Mouse (Mus musculus) B cell, adult 2 months (primary cell): Measurements from ENCODE around the gene Paqr5.

ENCODE experiments used
- DNase-seq, 2 experiments: peaks; one replicate each; pipeline ENCODE4 v3.0.0; 2022

Paqr5 gene

DNA sequence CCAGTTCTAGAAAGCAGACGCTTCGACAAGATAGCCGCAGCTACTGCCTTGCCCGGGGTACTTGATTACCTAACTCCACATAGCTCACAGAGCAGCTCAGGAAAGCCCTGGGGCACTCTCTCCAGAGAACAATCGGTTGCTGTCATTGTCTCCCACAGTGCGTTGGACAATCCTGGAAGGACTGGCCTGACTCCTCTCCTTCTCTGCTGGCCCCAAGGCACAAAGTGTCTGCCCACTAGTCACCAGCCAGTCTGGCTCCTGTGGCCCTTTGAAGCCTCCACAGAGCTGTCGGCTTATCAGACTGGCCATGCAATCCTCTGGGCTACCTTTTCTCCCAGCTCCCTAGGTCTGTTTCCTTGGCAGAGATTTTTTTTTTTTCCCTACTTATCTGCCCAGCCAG is 74.4 kb downstream of the Paqr5 start:
- DNase-seq = no peak

DNA sequence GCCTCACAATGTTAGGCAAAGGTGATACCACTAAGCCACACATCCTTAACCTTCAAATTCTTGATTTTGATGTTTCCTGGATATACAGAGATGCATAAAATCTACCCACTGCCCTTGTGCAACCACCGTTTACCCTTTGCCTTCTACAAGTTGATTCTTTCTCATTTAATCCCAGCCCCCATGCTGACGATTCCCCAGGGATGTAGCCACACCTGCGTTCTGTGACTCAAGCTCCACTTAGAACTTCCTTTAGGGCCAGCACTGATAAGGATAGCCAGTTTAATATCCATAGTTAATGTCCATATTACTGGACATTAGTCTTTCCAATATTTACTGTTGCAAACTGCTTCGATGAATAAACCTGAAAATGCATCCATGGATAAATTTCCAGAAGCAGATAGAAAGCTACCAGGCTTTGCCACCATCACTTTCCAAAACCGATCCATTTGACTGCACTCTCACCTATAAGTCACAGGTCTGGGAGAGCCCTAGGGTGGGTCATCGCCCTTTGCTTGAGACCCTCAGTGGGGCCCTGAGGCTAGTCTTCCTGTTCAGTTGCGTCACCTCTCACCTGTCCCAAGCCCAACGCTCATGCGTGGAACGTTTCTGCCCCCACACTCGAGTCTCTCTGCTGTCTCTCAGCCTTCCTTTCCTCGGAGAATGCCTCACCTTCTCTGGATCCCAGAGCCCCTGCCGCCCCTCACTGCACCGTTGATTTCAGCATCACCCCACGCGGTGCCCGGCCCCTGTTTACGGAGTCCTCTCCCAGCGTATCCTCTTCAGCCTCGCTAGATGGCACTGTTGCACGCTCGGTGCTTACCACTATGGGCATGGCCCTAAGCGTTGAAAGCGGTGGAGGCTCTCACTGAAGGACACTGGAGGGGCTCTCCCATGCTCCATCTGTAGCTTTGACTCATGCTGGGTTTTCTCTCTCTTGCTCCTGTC is 79.0 kb downstream of the Paqr5 start:
- peak; percentile 79 to 81 for DNase-seq

DNA sequence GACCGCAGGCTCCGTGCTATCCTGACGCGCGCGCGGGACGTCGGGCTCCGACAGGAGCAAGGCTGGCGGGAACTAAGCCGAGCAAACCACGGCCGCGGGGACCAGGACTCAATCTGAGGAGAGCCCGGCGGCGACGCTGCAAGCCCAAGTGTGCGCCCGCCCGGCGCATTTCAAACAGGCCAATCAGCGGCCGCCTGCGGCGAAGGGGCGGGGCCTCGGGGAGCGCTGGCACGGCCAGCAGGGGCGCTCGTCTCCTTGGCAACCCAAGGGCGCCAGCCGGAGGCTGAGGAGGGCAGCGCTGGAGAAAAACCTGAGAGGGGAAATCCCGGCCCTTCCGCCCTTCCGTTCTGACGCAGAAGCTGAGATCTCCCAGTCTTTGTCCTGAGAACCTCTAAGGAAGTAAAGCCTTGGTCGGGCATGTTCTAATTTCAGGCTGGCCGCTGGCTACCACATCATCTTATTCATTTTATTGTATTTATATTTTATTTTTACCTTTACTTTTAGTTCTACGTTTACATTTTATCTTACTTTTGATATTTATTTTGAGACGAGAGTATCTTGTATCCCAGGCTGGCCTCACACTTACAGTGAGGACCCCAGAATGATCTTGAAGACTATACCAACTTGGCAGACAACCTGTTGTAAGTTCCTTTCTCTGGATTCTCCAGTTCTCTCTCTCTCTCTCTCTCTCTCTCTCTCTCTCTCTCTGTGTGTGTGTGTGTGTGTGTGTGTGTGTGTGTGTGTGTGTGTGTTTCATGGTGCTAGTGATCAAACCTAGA is 79.8 kb downstream of the Paqr5 start, which contains the start of gene Kif23:
Gene Kif23, minus strand, starts transcription at position 152 of the 779 bp plus-strand sequence.
- peak; percentile 99 for DNase-seq

- peak in 1 of 2 experiments; percentile 36 for DNase-seq
Measured at GRCm38 (mm10) chr9:61945973-61946611, 80.6 kb downstream of the Paqr5 start.

- DNase-seq = no peak
Measured at GRCm38 (mm10) chr9:61941054-61941453, 85.6 kb downstream of the Paqr5 start.

GRCm38 (mm10) chr9:61933333-61933732 is 93.3 kb downstream of the Paqr5 start:
- no peak for DNase-seq

DNA sequence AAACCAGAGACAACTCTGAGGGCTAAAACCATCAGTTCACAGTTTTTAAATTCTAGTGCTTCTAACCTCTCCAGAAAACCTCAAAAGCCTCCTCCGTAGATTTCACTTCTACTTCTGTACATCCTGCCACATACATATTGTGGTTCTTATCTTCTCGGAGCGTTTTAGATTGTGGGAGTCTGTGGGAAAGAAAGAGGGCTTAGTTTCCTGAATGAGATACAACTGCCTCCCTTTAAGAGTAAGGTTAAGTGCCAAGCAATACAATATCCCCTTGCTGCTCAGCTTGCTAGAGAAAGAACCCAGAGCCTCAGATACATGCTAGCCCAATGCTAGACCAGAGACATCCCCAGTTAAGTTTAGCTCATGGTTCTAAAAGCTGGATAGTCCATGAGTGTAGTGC is 94.6 kb downstream of the Paqr5 start:
- no peak for DNase-seq

- no peak for DNase-seq
Measured at GRCm38 (mm10) chr9:61925086-61925660, 101.5 kb downstream of the Paqr5 start.

- no peak for DNase-seq
Measured at GRCm38 (mm10) chr9:61920331-61920730, 106.3 kb downstream of the Paqr5 start.

GRCm38 (mm10) chr9:61919464-61919863 is 107.2 kb downstream of the Paqr5 start:
- DNase-seq = no peak

- no peak for DNase-seq
Measured at GRCm38 (mm10) chr9:61917436-61917835, 109.2 kb downstream of the Paqr5 start.

- DNase-seq = no peak
Measured at GRCm38 (mm10) chr9:61916986-61917385, 109.7 kb downstream of the Paqr5 start.

DNA sequence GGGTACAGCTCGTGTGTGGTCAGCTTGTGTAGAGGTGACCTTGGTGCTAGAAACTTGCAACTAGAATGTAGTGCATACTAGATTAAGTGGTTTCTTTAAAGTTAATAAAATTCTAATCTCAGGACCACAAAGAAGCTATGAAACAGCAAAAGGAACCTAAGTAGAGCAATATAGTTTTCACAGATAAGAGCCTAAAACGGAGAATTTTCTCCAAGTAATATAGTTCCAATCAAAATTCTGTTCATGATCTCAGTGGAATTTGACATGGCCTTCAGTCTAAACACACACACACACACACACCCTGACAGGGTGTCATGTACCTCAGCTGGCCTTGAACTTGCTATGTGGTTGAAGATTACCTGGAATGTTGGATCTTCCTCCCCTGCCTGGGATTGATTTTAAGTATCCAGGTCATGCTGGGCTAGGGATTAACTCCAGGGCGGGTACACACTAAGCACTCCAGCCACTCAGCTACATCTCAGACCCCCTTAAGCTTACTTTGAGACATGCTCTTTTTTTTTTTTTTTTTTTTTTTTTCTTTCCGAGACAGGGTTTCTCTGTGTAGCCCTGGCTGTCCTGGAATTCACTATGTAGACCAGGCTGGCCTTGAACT is 111.2 kb downstream of the Paqr5 start:
- no peak for DNase-seq

GRCm38 (mm10) chr9:61914917-61915300 is 111.7 kb downstream of the Paqr5 start:
- no peak for DNase-seq

- peak; percentile 95 to 96 for DNase-seq
Measured at GRCm38 (mm10) chr9:61914203-61914916, 112.3 kb downstream of the Paqr5 start, which contains the start of gene Rplp1. TSS of gene Rplp1 (minus strand) at chr9:61914542.

- DNase-seq = no peak
Measured at GRCm38 (mm10) chr9:61911300-61912128, 115.1 kb downstream of the Paqr5 start.

- peak; percentile 51 to 62 for DNase-seq
Measured at GRCm38 (mm10) chr9:61910526-61911256, 116.0 kb downstream of the Paqr5 start.

DNA sequence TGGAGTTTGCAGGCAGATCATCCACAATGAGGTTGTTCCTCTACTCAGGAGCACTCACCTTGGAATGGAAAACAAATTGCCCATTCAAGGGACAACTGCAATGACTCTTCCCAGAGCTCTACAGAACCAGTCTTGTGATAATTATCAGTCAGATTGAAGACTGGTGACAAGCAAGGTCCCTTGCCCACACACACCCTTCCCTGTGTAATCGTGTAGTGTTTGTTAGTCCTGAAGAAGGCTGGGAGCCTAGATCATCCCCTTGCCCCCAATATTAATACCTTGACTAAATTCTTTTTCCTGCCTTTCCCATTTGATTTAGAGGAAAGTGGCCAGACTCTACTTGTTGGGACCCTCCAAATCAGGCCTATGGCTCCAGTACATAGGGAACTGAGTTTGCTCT is 117.0 kb downstream of the Paqr5 start:
- no peak for DNase-seq

DNA sequence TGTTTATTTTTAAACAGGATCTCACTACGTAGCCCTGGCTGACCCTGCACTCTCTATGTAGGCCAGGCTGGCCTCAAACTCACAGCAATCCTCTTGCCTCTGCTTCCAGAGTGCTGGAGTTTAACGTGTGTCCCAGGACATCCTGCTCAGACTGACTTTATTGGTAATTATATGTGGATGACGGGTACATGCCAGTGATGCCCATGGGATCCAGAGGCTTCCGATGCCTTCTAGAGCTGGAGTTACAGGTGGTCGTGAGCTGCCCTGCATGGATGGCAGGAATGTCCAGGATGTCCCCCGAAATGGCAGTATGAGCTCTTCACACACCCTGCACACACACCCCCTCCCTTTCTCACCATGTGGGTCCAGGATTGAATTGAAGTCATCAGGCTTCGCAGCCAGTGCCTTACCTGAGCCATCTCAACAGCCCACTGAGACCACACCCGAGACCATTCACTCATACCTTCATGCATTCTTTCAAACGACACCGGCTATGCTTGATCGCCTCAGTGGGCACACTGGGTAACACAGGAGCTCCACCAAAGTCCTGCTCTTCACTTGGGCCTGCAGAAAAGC is 117.7 kb downstream of the Paqr5 start:
- DNase-seq = no peak

GRCm38 (mm10) chr9:61908341-61908740 is 118.3 kb downstream of the Paqr5 start:
- DNase-seq = no peak
